Mouse (Mus musculus) brain, embryonic 14.5 days (tissue): ENCODE data around the gene Kcnq1.

ENCODE experiments used
- CTCF ChIP-seq: fragments of 200-500 bp; IDR thresholded peaks from 2 replicates; pipeline ENCODE4 v1.5.1; 2012; ENCODE audit warnings: inconsistent platforms, mild to moderate bottlenecking, moderate library complexity, borderline replicate concordance; ENCODE audit not compliant: insufficient read depth, insufficient read length; ENCODE audit errors: extremely low read depth
- POLR2A ChIP-seq: fragments of 200-500 bp; IDR thresholded peaks from 2 replicates; pipeline ENCODE4 v1.6.1; 2012; ENCODE audit warnings: mild to moderate bottlenecking, inconsistent platforms, borderline replicate concordance; ENCODE audit not compliant: poor library complexity, insufficient read depth, insufficient read length, severe bottlenecking; ENCODE audit errors: extremely low read depth

- TF ChIP-seq CTCF (no peak), POLR2A (no peak)
Measured at GRCm38 (mm10) chr7:143057667-143058220, 48.4 kb upstream of the Kcnq1 start.
